Mouse (Mus musculus) bone marrow macrophage, adult 2 months (primary cell): ENCODE results near the gene Ell3. TPM values are rescaled to one million over a fixed set of nuclear protein-coding genes. Genes with fewer than 3 reads are reported as not detected.

ENCODE experiments used
- H3K27ac ChIP-seq: 2 replicates; pipeline ENCODE4 v1.5.1; 2012; ENCODE audit warnings: low read depth, low read length; ENCODE audit not compliant: insufficient read depth
- H3K4me1 ChIP-seq: 2 replicates; pipeline ENCODE4 v1.6.1; 2012; ENCODE audit warnings: low read length; ENCODE audit not compliant: control insufficient read depth, insufficient read depth
- H3K4me3 ChIP-seq: 2 replicates; pipeline ENCODE4 v1.5.1; 2012; ENCODE audit warnings: mild to moderate bottlenecking, low read length, moderate library complexity; ENCODE audit not compliant: insufficient read depth
- CTCF ChIP-seq: IDR thresholded peaks from 2 replicates; pipeline ENCODE4 v1.5.1; 2012; ENCODE audit warnings: low read depth, mild to moderate bottlenecking, low read length, moderate library complexity
- POLR2A ChIP-seq: IDR thresholded peaks from 2 replicates; pipeline ENCODE4 v1.6.1; 2012; ENCODE audit warnings: mild to moderate bottlenecking, low read depth, low read length, borderline replicate concordance
- polyA plus RNA-seq: library from polyadenylated mRNA; stranded (reverse); fragments of >200 nt; gene quantifications from 2 replicates; pipeline ENCODE4 v1.2.4, GENCODE M21; 2012; ENCODE audit not compliant: missing spikeins, insufficient read depth, insufficient read length

Gene Ell3
- polyA plus RNA-seq, 1 experiment: 0.92 TPM

DNA sequence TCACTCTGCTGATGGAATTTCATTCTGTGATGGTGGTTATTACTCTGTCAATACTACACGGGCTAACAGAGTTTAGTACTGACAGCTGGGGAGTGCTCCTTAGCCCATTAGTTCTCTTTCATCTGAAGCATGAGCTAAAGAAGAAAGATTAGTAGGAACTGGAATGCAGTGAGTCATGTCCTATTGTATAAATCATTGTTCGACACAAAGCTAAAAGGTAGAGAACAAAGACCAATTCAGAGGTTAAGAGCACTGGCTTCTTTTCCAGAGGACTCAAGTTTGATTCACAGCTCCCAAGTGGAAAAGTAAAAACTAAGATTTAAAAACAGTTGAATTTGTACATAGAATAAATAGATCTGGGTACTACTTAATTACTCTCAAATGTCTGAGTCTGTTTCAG lies 16.0 kb upstream of the Ell3 start:
- H3K4me3 ChIP-seq: no peak overlapping the region
- no peak overlapping the region for H3K27ac ChIP-seq
- peaks cover 5% of the 10 kb centered on the region for H3K4me1 ChIP-seq
- TF ChIP-seq POLR2A: no peak
- TF ChIP-seq CTCF: no peak

GRCm38 (mm10) chr2:121456692-121457642 lies 12.9 kb upstream of the Ell3 start, which contains the start of gene Serinc4:
Gene Serinc4 (minus strand): TSS chr2:121456781.
- Histone ChIP-seq H3K4me1 (peaks cover 19% of the 10 kb centered on the region), H3K27ac (peak within 1 kb of the TSS; percentile 40), H3K4me3 (peak within 1 kb of the TSS; percentile 74)
- TF ChIP-seq CTCF (no peak), POLR2A (no peak)

DNA sequence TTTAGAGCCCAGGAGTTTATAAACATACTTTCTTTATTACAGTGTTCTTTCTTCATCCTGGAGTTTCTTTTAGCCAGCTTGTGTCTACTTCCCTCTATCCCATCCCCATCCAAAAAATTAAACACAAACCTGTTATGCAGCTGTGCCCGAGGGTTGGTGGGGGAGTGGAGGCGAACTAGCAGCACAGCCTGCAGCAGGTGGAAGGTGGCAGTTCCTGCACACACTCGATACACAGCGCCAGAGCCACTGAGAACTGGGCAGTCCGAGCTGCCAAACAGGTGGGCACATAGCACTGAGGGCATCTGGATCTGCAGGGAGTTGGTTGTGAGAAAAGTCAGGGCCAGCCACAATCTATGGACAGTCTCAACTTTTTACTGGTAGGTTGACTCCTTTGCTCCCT lies 11.5 kb upstream of the Ell3 start:
- Histone ChIP-seq H3K4me1 (peaks cover 26% of the 10 kb centered on the region), H3K4me3 (no peak overlapping the region), H3K27ac (no peak overlapping the region)
- TF ChIP-seq CTCF: no peak
- no peak for TF ChIP-seq POLR2A

- H3K4me3 ChIP-seq: no peak overlapping the region
- no peak for TF ChIP-seq POLR2A
- no peak for TF ChIP-seq CTCF
- H3K4me1 ChIP-seq: peaks cover 26% of the 10 kb centered on the region
- no peak overlapping the region for H3K27ac ChIP-seq
Measured at GRCm38 (mm10) chr2:121453917-121454316, 9.8 kb upstream of the Ell3 start.

DNA sequence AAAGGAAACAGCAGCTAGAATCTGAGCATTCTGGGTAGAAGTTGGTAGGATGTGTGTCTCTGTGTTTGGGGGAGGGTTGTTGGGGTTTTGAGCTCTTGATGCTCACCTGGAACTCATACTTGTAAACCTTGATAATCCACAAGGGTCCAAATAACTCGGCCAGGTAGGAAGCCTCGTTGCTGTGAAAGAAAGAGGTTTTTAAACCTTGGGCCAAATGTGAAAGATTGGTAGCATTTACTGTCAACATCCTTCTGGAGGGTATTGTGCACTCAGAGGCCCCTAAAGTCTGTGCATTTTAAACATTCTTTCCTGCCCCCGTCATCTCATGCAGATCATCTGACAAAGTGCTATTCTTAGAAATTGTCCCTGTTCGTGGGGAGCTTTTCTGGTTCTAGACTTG lies 8.9 kb upstream of the Ell3 start, which contains the start of gene Hypk:
Hypk (plus strand) TSS at position 301 of the 400 bp plus-strand sequence.
- TF ChIP-seq POLR2A (no peak), CTCF (no peak)
- Histone ChIP-seq H3K4me1 (peaks cover 26% of the 10 kb centered on the region), H3K27ac (peak within 1 kb of the TSS; percentile 51), H3K4me3 (no peak within 1 kb of the TSS)

DNA sequence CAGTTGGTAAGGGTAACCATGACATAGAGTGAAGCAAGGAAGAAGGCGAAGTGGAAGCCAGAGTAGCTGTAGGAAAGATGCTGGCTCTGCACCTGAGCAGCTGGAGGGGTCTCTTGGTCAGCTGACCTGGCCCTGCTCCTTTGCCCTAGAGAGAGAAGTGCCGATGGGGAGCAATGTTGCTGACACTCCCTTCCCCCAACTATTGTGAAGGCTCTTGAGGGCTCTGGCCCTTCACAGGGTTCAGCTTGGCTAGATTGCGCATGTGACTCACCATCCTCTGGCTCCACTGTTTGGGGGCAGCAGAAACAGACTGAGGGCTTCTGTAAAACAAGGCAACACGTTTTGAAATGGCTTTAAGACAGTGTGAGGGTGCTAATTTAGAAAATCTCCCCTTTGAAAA lies 8.3 kb upstream of the Ell3 start:
- Histone ChIP-seq H3K4me1 (peaks cover 32% of the 10 kb centered on the region), H3K27ac (peak overlapping the region; percentile 51), H3K4me3 (no peak overlapping the region)
- TF ChIP-seq POLR2A (no peak), CTCF (no peak)

DNA sequence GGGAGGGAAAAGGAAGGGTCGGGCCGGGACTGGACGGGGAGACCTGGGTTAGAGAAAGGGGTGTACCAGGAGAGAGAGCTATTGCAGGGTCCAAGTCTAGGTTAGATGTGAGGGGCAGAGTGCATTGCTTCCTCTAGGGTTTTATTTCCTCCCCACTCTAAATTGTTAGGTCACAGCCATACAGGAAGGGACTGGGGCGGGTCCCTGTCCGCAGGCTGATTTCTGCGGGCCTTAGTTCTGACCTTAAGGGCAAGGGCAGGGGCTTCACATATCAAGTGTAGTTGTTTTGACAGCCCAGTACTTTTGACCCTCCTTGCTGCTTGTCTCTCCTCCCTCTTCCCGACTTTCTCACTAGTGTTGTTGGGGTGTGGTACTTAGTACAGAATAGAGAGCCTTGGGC lies 6.0 kb upstream of the Ell3 start:
- peaks cover 35% of the 10 kb centered on the region for H3K4me1 ChIP-seq
- peak overlapping the region; percentile 78 for H3K27ac ChIP-seq
- TF ChIP-seq POLR2A (no peak), CTCF (no peak)
- H3K4me3 ChIP-seq: peak overlapping the region; percentile 83

DNA sequence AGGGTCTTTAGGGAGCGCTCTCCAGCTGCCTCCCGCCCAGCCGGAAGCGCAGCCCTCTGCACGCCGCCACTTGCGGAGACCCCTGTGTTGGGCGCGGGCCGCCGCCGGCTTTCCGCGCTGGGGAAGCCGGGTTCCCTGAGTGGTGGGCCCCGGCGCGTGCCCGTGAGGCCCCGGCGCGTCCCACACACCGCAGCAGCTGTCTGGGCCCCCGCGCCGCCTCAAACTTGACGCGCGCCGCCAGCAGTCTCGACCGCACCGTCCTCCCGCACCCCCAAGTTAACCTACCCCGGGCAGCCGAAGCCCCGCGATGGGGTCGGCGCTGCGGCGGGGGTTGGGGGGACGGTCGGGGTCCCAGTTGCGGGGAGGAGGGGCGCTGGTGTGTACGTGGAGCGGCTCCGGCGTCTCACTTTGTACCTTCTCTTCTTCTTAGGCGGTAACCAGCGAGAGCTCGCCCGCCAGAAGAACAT lies 5.5 kb upstream of the Ell3 start:
- Histone ChIP-seq H3K4me3 (peak overlapping the region; percentile 83), H3K27ac (peak overlapping the region; percentile 78), H3K4me1 (peaks cover 35% of the 10 kb centered on the region)
- TF ChIP-seq POLR2A: no peak
- TF ChIP-seq CTCF: no peak

GRCm38 (mm10) chr2:121448739-121449535 lies 4.9 kb upstream of the Ell3 start, which contains the start of gene Serf2:
Gene Serf2 (plus strand): TSS chr2:121449195.
- Histone ChIP-seq H3K27ac (peak within 1 kb of the TSS; percentile 78), H3K4me3 (peak within 1 kb of the TSS; percentile 83), H3K4me1 (peaks cover 35% of the 10 kb centered on the region)
- TF ChIP-seq POLR2A: no peak
- no peak for TF ChIP-seq CTCF

DNA sequence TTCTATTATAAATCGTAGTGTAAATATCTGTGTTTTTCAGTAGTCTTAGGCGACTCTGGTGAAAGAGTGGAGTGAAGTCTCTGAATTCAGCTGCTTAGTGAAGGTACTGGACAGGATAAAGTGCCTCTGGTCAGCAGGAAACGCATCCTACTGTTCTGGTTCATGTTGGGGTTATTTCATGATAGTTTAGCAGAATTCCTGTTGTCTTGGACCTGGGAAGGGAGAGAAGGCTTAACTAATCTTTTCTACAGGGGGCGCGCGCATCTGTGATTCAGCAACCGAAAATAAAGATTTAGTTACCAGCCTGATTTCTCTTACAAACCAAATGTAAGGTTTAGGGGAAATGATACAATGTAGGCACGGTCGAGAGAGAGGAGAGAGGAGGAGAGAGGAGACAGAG lies 4.1 kb upstream of the Ell3 start:
- Histone ChIP-seq H3K4me1 (peaks cover 31% of the 10 kb centered on the region), H3K27ac (peak overlapping the region; percentile 67), H3K4me3 (peak overlapping the region; percentile 55)
- no peak for TF ChIP-seq POLR2A
- no peak for TF ChIP-seq CTCF
